Mouse (Mus musculus) heart, embryonic 14.5 days (tissue): ENCODE data around the gene Lipe. TPM values are rescaled to one million over a fixed set of nuclear protein-coding genes. Genes with fewer than 3 reads are reported as not detected.
A peak's percentile ranks its signal among the peaks of the same experiment; 100 is the strongest.

Experiments used
- ATAC-seq: fragments of 200-750 bp; cut with Nextera tagmentation; 2 replicates; pipeline ENCODE4 v1.8.0; 2017; ENCODE audit warnings: low read depth, moderate TSS enrichment; ENCODE audit not compliant: insufficient number of reproducible peaks, insufficient read depth, low FRiP score
- H3K27ac ChIP-seq, 2 experiments: fragments of 200-500 bp in 1 of 2; fragments of 300-500 bp in 1 of 2; sonication (generic) in 1 of 2; replicated peaks in 1 of 2; 2 replicates each; pipeline ENCODE4 v1.5.1; 2012 to 2014; ENCODE audit warnings: low read depth in 2 of 2, low read length in 2 of 2, control low read depth in 1 of 2, mild to moderate bottlenecking in 1 of 2, mixed read lengths in 1 of 2; ENCODE audit not compliant: control insufficient read depth in 1 of 2, insufficient read depth in 1 of 2
- H3K27me3 ChIP-seq: fragments of 300-500 bp; sonication (generic); 2 replicates; pipeline ENCODE4 v1.6.1; 2014; ENCODE audit warnings: mild to moderate bottlenecking, low read length, control low read depth; ENCODE audit not compliant: control insufficient read depth, insufficient read depth
- H3K36me3 ChIP-seq: fragments of 300-500 bp; sonication (generic); 2 replicates; pipeline ENCODE4 v1.6.1; 2014; ENCODE audit warnings: mild to moderate bottlenecking, control low read depth, low read length, mixed read lengths; ENCODE audit not compliant: control insufficient read depth, insufficient read depth
- H3K4me1 ChIP-seq, 2 experiments: fragments of 200-500 bp in 1 of 2; fragments of 300-500 bp in 1 of 2; sonication (generic) in 1 of 2; 2 replicates each; pipeline ENCODE4 v1.6.1; 2012 to 2014; ENCODE audit warnings: low read length in 2 of 2, control low read depth in 1 of 2, mixed read lengths in 1 of 2; ENCODE audit not compliant: control insufficient read depth in 2 of 2, insufficient read depth in 2 of 2
- H3K4me2 ChIP-seq: fragments of 300-500 bp; sonication (generic); 2 replicates; pipeline ENCODE4 v1.6.1; 2014; ENCODE audit warnings: mild to moderate bottlenecking, low read length
- H3K4me3 ChIP-seq, 2 experiments: fragments of 200-500 bp in 1 of 2; fragments of 300-500 bp in 1 of 2; sonication (generic) in 1 of 2; 2 replicates each; pipeline ENCODE4 v1.5.1; 2012 to 2014; ENCODE audit warnings: low read length in 2 of 2, mild to moderate bottlenecking in 2 of 2, control low read depth in 1 of 2, low read depth in 1 of 2, moderate library complexity in 1 of 2; ENCODE audit not compliant: control insufficient read depth in 1 of 2, insufficient read depth in 1 of 2
- H3K9ac ChIP-seq: fragments of 300-500 bp; sonication (generic); 2 replicates; pipeline ENCODE4 v1.6.1; 2014; ENCODE audit warnings: mild to moderate bottlenecking, low read length
- H3K9me3 ChIP-seq: fragments of 300-500 bp; sonication (generic); 2 replicates; pipeline ENCODE4 v1.6.1; 2016; ENCODE audit warnings: low read length, control low read depth; ENCODE audit not compliant: control insufficient read depth
- WGBS: fragments of 180-500 bp; shearing (Covaris S2); extraction: QIAGEN DNeasy Blood & Tissue Kit; methylation state at CpG from one replicate; pipeline ENCODE4 v1.1.7; 2014; 5-methylcytosine and 5-hydroxymethylcytosine counted together
- polyA plus RNA-seq: library from polyadenylated mRNA; unstranded; fragments of >200 nt; fragmentation: Nextera tagmentation; extraction: Ambion mirVana; gene quantifications from 2 replicates; pipeline ENCODE4 v1.2.1, GENCODE M21; 2014

Lipe gene
- polyA plus RNA-seq, 1 experiment from 2014 or later = 3.6 TPM

- WGBS = 71% methylated on average over 12 of the region's 12 CpGs
- H3K9ac ChIP-seq = no peak overlapping the region
- no peak for ATAC-seq
- H3K4me1 ChIP-seq = no peaks in the 10 kb centered on the region
- H3K4me2 ChIP-seq = no peak overlapping the region
- H3K36me3 ChIP-seq = peaks cover 49% of the 10 kb centered on the region
- H3K9me3 ChIP-seq = no peaks in the 10 kb centered on the region
- H3K27me3 ChIP-seq = no peaks in the 10 kb centered on the region
- no peak overlapping the region for H3K27ac ChIP-seq
- no peak overlapping the region for H3K4me3 ChIP-seq
Observed at GRCm38 (mm10) chr7:25334472-25334871, 64.0 kb downstream of the Lipe start.

- Histone ChIP-seq H3K27me3 (no peaks in the 10 kb centered on the region), H3K9me3 (no peaks in the 10 kb centered on the region), H3K27ac (no peak overlapping the region), H3K36me3 (peaks cover 50% of the 10 kb centered on the region), H3K9ac (no peak overlapping the region), H3K4me3 (no peak overlapping the region), H3K4me2 (no peak overlapping the region), H3K4me1 (no peaks in the 10 kb centered on the region)
- 44% methylated on average over 16 of the region's 16 CpGs for WGBS
- peak; percentile 45; the same call in 1 of the 2 replicates for ATAC-seq
Observed at GRCm38 (mm10) chr7:25333596-25334307, 64.8 kb downstream of the Lipe start.

Other genes with a start within 250 kb of the Lipe start
- gene Pou2f2, start 219.0 kb downstream of the Lipe start, polyA plus RNA-seq = 0.50 and 0.71 TPM in 2 replicates
- 4.8 and 5.7 TPM in 2 replicates for gene Dedd2, start 178.1 kb downstream of the Lipe start, polyA plus RNA-seq
- 2.3 and 2.4 TPM in 2 replicates for gene Zfp526, start 177.3 kb downstream of the Lipe start, polyA plus RNA-seq
- 10.0 and 12.2 TPM in 2 replicates for gene Gsk3a, start 160.9 kb downstream of the Lipe start, polyA plus RNA-seq
- 14.4 and 17.4 TPM in 2 replicates for gene Erf, start 147.9 kb downstream of the Lipe start, polyA plus RNA-seq
- gene Cic, start 131.0 kb downstream of the Lipe start, polyA plus RNA-seq = 25.4 and 28.4 TPM in 2 replicates
- 130 and 142 TPM in 2 replicates for gene Pafah1b3, start 100.7 kb downstream of the Lipe start, polyA plus RNA-seq
- gene Prr19, start 97.3 kb downstream of the Lipe start, polyA plus RNA-seq = 0.16 TPM in 1 of 2 replicates, not detected in the other
- 0.30 TPM in 1 of 2 replicates, not detected in the other for gene Tmem145, start 92.6 kb downstream of the Lipe start, polyA plus RNA-seq
- gene Megf8, start 81.5 kb downstream of the Lipe start, polyA plus RNA-seq = 6.8 and 7.9 TPM in 2 replicates
- gene Cnfn, start 29.0 kb downstream of the Lipe start, polyA plus RNA-seq = 0.31 TPM in 1 of 2 replicates, not detected in the other
- gene Cxcl17, start 14.2 kb upstream of the Lipe start, polyA plus RNA-seq = 0.28 and 0.36 TPM in 2 replicates
- 3.9 and 4.5 TPM in 2 replicates for gene Ceacam1, start 78.9 kb upstream of the Lipe start, polyA plus RNA-seq
- 0.20 TPM in 1 of 2 replicates, not detected in the other for gene Ceacam2, start 141.1 kb upstream of the Lipe start, polyA plus RNA-seq
- gene Erich4, start 217.2 kb upstream of the Lipe start, polyA plus RNA-seq = not detected in 2 replicates
- 62.7 and 66.3 TPM in 2 replicates for gene Dmac2, start 220.7 kb upstream of the Lipe start, polyA plus RNA-seq
- 3.2 and 3.5 TPM in 2 replicates for gene B3gnt8, start 227.9 kb upstream of the Lipe start, polyA plus RNA-seq